Mouse (Mus musculus) gastrocnemius, postnatal 4 days (tissue): Measurements from ENCODE around the gene Fbxw8. TPM values are rescaled to one million over a fixed set of nuclear protein-coding genes. Genes with fewer than 3 reads are reported as not detected.

ENCODE experiments used
- DNase-seq, 2 experiments: peaks; one replicate each; pipeline ENCODE4 v3.0.0; 2021 to 2022; ENCODE audit warnings: low spot score in 2 of 2, mixed read lengths in 2 of 2
- total RNA-seq, 2 experiments: library from RNA; stranded (reverse); gene quantifications; 2 replicates each; pipeline ENCODE4 v1.2.3; 2021

Gene Fbxw8
- total RNA-seq, 2 experiments from 2014 or later, result 60.2 to 61.6 TPM

GRCm38 (mm10) chr5:118160691-118161090 is 5.4 kb upstream of the Fbxw8 start:
- DNase-seq, result no peak

- DNase-seq, result no peak
These were observed 1.7 kb upstream of the Fbxw8 start for GRCm38 (mm10) chr5:118156976-118157375.

DNA sequence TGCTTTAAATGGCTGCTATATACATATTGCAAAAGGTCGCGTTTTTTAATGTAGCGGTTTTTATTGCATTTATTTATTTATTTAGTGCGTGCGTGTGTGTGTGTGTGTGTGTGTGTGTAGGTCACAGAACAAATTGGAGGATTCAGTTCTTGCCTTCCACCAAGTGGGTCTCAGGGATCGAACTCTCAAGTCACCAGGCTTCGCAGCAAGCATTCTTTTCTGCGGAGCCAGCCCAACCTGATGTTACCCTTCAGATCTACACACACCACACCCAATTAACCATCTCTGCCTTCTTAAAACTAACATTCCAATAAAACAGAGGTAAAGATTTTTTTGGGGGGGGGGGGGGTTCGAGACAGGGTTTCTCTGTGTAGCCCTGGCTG is 292 bp upstream of the Fbxw8 start:
- no peak for DNase-seq

- DNase-seq, result peak in 1 of 2 experiments; percentile 61
These were observed 5.6 kb downstream of the Fbxw8 start for GRCm38 (mm10) chr5:118149711-118150110.

DNA sequence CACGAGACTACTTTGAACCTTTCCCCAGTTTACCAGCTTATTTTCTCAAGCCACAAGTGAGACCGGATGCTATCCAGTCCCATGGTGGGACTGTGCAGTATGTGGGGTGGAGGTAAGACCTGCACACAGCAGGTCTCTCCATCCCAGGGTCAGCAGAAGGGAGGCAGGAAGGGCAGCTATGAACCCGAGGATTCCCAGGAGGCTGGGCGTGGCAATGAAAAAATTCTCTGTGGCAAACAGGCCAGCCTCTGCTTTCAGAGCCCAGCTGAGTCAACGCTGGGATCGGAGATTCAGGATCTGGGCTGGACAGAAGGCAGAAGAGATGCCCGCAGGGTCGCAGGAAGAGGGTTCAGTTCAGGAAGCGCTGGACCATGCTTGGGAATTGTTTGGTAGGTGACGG is 8.0 kb downstream of the Fbxw8 start:
- DNase-seq, result no peak

DNA sequence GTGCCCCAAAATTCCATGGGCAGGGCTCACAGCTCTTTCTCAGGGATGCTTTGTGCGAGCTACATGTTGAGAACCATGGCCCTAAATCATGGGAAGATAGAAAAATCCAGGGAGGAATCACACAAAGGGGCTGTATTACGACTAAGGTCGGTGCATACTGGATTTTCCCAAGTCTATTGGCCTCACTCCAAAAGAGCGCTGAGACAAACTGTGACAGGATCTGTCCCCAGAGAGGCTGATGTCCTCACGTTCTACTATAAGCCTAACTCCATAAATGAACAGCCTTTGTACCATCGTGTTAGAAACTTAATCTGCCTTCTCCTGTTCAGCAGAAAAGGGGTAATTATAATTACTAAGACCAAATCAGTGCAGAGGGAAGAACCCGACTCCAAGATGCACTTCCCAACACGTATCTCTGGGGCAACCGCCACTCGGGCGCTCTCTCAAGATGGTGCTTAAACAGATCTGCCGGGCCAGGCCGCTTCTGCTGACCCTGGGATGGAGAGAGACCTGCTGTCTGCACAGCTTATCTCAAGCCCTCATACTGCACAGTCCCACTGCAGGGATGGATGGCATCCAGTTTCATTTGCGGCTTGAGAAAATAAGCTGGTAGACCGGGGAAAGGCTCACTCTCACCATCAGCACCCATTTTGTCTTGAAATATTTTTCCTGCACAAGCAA is 9.1 kb downstream of the Fbxw8 start:
- no peak for DNase-seq

DNA sequence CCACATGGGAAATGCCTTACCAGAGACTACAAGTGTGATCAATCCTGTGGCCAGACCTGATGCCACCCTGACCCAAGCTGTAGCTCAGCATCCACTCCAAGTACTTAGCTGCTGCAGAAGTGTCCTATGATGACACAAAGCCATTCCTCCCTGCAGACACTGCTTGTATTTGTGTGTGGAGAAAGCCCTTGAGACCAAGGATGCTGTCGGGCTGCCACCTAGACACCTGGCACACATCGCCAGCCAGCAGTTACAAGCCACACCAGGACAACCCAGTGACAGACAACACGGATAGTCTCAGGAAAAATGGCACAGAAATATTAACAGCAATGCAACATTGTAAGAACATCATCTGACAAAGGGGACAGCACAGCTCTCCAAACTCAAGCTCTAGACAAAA is 9.8 kb downstream of the Fbxw8 start:
- DNase-seq, result no peak

GRCm38 (mm10) chr5:118144770-118145169 is 10.5 kb downstream of the Fbxw8 start:
- no peak for DNase-seq

DNA sequence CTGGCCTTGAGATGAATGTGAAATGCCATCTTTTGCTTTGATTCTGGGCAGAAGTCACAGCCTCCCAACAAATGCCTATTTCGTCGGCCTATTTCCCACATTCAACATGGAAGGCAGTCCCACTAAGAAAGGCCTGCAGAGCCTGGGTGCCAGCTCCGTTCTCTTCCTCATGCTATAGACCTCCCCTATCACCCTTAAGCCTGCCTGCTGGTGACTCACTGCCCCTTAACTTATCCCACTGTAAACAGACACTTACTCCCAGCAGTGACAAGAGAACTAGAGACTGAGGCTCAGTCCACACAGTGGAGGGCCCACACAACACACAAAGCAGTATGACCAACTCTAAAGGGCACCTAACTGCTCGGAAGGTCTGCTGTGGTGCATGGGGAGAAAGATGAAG is 10.9 kb downstream of the Fbxw8 start:
- DNase-seq, result no peak

DNA sequence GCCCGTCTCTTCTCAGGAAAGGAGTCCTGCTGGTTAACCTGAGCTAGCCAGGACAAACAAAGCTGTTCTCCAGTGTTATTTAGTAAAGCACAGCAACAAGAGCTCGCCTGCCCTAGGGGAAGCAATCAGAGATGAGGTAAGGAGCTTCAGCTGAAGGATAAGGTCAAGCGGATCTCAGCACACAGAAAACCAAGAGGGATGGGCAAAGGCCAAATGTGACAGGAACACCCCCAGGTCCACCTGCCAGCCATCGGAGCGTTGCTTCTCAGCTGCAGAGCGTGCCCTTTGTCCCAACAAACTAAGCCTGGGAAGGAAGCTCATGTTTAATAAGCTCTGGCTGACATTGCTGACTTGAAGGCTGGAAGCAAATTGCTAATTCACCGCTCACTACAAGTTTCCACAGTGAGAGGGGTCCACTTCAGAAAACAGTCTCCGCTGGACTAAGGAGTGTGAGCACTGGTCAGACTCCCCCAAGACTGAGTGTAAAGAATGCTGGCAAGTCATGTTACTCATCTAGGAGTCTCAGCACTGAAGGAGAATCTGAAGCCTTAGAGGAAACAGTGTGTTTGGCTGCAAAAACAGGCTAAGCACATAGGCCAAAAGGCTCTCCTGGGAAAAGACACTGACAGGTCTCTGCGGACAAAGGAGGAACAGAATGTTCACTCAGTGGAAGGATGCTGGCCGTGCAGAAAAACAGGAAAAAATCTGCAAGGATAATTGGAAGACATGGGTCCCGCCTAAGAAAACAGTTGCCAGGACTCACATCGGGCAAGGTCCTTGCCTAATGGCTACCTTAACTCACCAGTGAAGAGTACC is 11.8 kb downstream of the Fbxw8 start:
- DNase-seq, result peak in 1 of 2 experiments; percentile 40

DNA sequence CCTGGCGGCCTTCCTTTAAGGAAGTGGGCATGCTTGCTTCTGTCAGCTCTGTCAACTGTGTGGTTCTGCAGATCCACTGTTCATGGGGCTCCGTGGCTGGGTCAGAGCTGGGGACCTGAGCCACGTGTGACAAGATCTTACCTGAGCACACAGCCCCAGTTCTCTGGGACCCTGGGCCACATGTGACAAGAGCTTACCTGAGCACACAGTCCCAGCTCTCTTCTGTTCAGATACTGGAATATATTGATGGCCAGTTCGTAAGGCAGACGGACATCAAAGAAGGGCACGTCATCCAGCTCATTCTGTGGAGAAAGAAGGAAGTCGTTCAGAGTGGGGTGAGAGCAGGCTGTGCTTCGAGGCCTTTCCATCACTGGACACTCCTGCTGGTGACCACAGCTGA is 12.8 kb downstream of the Fbxw8 start:
- DNase-seq, result no peak

GRCm38 (mm10) chr5:118139630-118140029 is 15.6 kb downstream of the Fbxw8 start:
- DNase-seq, result no peak

DNA sequence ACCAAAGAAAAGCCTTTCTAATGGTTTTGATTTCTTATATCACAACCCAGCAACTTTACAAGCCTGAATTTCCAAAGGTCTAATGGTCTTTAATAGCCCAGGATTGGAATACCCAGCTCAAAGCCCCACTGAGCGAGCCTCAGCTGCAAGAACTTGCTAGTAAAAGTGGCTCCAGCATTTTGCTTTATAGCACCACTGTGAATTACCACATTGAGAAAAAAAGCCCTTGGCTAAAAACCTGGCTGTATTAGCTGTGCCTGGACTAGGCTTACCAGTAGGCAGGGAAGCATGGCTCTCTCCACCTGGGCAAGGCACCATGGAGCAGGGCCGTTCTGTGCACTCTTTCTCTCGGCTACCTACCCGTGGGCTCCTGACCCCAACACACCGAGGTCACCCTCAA is 18.9 kb downstream of the Fbxw8 start:
- DNase-seq, result no peak

GRCm38 (mm10) chr5:118128651-118129050 is 26.6 kb downstream of the Fbxw8 start:
- no peak for DNase-seq

DNA sequence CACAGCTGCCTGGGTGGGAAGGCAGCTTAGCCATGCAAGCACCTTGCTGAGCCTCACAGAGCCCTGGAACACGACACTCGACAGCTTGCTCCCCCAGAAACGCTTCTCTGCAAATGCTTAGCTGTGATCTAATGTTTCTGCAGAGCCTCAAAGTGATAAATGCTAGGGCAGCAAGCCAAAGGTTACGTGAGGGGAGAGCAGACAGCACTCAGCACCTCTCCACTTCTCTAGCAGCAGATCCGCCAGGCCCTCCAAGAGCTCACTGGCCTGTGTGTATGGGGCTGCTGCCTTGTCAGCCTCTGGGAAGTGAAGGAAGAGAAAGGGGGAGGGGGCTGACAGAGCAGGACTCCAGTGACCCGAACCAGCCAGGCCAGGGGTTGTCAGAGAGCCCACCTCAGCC is 27.1 kb downstream of the Fbxw8 start:
- DNase-seq, result peak in 1 of 2 experiments; percentile 39

DNA sequence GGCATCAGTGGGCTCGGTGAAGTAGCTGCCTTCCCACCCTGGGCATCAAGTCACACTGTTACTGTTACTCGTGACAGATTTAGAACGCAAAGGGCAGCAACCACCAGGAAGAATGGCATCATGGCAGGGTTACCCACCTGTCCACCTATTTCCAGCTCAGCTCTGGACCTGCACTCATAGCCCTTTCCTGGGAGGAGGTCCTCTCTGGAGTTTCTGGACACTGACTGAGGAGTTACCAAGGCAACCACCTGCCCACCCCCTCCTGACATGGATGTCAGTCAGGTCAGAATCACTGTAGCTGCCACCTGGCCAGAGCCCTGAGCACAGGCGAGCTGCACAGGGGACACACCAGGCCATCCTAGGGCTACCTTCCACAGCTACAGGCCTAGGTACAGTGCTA is 28.6 kb downstream of the Fbxw8 start:
- no peak for DNase-seq

DNA sequence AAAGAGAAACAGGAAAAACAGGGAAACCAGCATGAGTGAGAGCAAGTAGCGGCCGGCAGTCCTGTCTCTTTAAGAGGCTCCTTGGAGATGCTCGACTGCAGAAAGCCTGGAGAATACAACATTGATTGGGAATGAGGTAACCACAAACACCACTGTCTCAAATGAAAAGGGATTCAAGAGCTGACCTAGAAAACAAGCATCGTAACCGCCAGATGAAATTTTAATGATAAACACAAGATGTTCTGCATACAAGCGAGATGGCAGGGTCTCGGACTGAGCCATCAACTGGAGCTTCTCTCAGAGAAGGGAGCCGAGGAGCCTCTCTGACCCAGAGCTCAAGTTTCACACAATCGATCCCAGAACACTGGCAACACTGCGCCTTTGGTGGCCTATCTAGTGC is 32.2 kb downstream of the Fbxw8 start:
- no peak for DNase-seq

- no peak for DNase-seq
These were observed 33.3 kb downstream of the Fbxw8 start for GRCm38 (mm10) chr5:118121928-118122327.

GRCm38 (mm10) chr5:118120670-118121069 is 34.6 kb downstream of the Fbxw8 start:
- DNase-seq, result no peak

GRCm38 (mm10) chr5:118118922-118119321 is 36.3 kb downstream of the Fbxw8 start:
- DNase-seq, result no peak

- no peak for DNase-seq
These were observed 36.9 kb downstream of the Fbxw8 start for GRCm38 (mm10) chr5:118118351-118118750.

DNA sequence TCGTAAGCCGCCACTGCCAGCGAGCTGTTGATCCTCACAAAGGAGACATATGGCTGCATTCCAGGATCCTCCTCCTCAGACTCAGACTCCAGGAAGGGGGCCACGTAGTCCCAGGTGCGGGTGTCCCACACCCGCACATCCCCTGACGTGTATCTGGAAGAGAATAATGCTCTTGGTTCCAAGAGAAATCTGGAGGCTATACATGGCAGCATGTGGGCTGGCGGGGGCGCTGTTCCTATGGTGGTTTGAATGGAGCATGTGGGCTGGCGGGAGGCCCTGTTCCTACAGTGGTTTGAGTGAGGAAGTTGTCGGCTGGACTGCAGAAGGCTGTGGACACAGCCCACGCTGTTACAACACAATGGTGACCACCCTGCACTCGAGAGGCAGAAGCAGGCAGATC is 41.6 kb downstream of the Fbxw8 start:
- peak in 1 of 2 experiments; percentile 36 for DNase-seq

- DNase-seq, result no peak
These were observed 42.2 kb downstream of the Fbxw8 start for GRCm38 (mm10) chr5:118113043-118113442.
